Mouse (Mus musculus) adrenal gland, adult 2 months (tissue): ENCODE measurements around the gene Trim2. TPM values are rescaled to one million over a fixed set of nuclear protein-coding genes. Genes with fewer than 3 reads are reported as not detected.

Source experiments
- DNase-seq: peaks from one replicate; pipeline ENCODE4 v3.0.0; 2021
- polyA plus RNA-seq: library from polyadenylated mRNA; depleted of rRNA; stranded (reverse); fragments of >200 nt; gene quantifications from 2 replicates; pipeline ENCODE4 v1.2.3, GENCODE M21; 2012
- total RNA-seq, 2 experiments: library from RNA; stranded (reverse); gene quantifications; 2 replicates each; pipeline ENCODE4 v1.2.3; 2021

Trim2 gene
- total and polyA plus RNA-seq, 3 experiments: 34.1 to 125 (median 115) TPM

DNA sequence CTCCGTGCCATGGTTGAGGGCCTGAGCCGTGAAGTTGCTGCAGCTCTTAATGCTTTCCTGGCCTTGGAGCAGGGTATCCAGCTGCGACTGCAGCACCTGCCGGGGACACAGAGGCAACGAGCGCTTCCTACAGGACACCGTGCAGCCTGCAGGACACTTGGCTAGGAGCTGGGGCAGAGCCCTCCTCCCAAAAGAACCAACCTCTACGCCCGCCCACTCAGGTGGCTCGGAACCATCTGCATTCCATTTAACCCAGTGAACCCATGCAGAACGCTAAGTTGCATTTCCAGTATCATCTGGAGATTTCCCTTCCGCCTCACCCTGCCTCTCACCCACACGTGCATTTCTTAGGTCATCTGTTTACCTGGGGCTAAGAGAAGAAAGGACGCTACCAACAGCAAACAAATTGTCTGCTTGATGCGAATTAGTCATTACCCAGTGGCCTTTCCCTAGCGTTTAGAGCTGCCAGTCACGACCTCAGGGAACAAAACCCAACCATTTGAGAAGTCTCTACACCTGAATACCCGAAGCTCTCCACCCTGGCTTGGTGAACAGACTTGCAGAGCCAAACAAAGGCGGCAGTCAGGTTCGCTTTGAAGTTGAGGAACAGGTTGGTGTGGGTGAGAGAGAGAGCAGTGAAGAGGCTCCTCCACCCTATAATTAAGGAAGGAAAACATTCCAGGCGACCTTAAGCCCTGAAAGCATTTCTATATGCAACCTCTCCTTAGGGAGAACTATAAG is 115.4 kb downstream of the Trim2 start:
- DNase-seq: no peak

DNA sequence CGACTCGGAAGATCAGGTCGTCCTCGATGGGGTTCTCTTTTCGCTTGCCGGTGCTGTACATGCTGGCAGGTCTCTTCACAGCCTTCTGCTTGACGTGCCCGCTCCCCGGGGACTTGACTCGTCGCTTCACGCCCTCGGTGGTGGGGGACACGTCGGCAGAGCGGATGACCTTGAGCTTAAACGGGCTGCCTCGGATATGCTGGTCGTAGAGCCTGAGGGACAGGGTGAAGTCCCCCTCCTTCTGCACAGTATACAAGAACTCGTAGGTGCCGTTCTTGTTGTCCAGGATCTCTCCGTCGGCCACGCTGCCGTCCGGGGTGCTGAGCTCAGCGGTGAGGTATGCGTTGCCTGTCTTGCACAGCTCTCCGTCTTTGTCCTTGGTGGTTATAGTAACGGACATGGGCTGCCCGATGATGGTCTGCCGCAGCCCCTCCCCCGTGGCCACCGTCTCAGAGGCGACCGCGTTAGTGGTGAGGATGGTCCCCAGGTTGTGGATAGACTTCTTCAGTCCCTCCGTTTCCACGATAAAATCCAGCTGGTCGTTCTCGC is 116.1 kb downstream of the Trim2 start:
- peak; percentile 78 for DNase-seq

DNA sequence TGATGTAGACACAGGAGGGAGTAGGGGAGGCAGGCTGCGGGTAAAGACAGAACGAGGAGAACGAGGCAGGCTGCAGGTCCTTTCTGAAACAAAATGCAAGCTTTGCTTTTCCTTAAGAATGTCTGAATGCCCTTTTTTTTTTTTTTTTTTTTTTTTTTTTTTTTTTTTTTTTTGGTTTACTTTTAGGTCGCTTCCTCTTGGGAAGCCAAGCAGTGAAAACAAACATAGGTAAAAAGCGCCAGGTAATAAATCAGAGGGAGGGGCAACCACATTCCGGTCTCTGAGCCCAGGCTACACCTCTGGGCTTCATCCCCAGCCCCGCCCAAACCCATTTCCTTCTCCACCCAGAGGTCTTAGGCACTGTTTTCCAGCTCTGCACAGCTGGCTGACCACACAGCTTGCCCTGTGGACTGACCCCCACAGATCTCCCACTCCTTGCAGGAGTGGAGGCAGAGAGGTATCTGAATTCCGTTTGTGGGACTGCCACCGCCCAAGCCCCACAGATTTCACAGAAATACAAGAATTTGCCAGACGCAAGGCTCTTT is 117.0 kb downstream of the Trim2 start:
- no peak for DNase-seq

DNA sequence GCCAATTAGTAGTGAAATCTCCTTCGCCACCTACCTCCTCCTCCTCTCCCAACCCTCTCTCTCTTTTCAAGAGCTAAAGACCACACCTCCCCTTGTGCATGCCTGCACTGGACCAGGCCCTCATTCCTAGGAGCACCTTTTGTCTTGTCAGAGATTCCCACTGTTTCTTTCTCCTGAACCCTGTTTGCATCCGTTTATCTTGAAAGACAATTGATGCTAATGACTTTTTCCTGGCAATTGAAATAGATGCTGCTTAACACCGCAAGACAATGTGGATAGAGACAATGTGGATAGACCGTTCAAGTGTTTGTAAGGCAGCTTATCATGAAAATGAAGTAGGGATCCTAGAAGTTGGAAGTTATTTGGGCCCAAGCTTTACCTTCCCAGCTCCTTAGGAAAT is 125.0 kb downstream of the Trim2 start:
- no peak for DNase-seq

DNA sequence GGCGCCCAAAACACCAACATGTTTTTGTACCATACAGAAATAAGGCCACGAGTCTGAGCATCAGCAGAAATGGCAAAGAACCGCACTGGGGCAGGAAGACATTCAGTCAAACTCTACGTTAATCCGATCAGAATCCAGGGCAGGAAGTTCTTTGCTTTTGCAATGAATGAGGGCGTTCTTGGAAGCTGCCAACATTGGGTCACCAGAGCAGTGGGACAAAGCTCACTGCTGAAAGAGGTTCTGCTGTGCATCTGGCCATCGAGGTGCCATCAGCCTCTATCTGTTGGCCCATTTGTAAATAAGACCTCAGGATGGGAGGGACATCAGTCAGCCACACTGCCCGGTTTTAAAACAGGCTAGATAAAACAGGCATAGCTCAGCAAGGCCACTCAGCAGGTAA is 125.6 kb downstream of the Trim2 start:
- DNase-seq: no peak

DNA sequence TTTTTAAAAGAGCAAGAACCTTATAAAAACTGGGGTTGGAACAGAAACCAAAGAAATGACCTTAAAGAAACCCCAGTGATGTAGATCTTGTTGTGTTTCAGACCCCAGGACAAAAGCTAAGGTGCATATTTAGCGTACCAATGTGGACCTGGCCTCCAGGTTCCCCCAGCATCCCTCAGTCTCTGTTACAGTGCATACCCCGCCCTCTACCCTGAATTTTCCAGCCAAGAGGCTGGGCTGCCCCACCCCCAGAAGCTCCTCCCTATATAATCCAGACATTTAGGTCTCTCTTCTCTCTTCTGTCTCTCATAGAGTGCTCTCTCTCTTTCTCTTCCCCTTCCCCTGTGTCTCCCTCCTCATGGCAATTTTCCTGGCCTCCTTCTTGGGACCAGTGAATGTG is 126.4 kb downstream of the Trim2 start:
- no peak for DNase-seq

DNA sequence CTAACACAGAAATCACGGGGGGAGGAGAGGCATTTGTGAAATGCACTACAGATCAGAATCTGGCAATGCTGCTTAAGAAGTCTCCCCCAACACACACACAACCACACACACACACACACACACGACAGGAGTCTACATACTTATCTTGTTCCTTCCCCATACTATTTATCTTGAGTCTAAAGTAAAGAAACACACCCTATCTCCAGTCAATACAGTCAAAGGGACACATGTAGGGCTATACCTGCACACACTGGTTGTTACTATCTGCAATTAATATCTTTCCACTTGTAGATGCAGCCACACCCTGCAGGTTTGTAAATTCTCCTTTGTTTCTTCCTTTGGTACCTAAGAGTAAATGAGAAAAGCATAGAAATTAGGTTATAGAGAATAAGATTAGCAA is 128.8 kb downstream of the Trim2 start:
- no peak for DNase-seq

DNA sequence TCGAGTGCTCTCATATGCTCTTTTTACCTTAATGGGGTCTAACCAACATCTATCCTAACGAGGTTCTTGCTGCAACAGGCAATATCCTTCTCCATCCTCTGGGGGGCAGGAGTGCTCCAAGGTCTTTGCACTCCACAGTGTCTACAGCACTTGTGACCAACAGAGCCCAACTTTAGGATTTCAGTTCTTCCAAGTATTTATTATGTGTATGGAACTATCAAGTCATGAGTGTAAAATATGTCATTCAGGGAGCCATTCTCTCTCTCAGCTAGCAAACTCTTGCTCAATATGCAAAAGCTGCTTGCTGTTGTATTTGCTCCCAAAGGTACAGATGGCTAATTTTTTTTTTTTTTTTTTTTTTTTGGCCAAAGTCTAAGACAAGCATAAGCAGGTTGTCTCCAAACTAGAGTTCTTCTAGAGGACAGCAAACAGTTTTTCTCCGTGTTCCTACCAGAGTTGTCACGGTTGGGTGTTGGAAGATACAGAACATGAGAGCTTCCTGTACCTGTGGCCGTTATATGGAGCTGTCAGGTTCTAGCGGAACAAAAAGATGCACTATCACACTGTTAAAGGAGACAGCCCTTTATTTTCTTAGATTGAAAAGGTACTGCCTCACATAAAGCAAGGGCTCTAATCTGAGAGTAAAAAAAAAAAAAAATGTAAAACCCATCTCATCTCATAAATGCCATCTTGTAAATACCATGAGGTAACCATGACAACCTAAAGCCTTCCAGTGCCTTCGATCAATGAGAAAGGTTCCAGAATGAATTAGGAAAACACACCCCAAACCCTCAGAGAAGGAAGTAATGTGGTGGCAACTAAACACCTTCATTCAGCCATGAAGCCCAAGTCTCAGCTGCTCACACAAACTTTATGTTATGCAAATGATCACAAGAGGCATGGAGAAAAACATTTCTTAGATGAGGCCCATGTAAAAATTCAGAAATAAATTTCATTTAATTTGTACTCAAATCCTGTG is 131.1 kb downstream of the Trim2 start:
- DNase-seq: peak; percentile 75

DNA sequence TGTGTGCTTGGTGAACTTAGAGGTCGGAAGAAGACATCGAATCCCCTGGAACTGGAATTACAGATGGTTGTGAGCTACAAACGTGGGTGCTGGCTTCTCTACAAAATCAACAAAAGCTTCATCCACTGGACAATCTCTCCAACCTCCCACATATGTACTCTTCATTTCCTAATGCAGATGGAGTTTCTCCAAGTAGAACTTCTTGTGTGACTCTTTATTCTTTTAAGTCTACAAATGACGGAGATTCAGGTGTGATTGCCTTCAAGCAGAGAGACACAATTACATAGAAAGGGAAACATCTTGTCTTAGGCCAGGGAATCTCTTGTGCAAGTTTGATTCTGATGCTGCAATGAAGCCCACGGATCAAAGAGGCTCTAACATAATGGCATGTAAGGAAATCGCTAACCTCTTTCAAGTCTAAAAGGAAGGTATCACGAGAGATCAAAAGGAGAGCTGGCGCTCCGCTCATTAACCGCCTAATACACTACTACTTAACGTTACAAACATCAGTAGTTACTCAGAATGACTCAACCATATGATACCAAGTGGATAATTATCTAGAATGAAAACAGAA is 133.0 kb downstream of the Trim2 start, which contains the start of gene Gm6525:
TSS of gene Gm6525 (plus strand) at position 524 of the 574 bp plus-strand sequence.
- no peak for DNase-seq

DNA sequence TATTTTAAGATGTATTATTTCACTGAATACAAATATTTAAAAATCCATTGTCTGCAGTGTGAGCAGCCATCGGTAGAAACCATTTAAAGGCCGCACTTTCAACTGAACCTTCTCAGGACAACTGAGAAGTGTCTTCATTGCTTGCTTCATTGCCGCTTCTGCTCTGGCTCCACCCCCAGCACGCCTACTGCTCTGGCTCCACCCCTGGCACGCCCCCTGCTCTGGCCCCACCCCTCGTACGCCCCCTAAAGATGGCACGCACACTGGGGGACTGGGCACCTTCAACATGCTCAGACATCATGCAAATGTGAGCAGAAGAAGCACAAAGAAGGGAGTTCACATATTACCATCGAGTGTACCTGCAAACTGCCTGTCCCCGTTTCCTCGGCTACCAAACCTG is 134.3 kb downstream of the Trim2 start:
- no peak for DNase-seq

DNA sequence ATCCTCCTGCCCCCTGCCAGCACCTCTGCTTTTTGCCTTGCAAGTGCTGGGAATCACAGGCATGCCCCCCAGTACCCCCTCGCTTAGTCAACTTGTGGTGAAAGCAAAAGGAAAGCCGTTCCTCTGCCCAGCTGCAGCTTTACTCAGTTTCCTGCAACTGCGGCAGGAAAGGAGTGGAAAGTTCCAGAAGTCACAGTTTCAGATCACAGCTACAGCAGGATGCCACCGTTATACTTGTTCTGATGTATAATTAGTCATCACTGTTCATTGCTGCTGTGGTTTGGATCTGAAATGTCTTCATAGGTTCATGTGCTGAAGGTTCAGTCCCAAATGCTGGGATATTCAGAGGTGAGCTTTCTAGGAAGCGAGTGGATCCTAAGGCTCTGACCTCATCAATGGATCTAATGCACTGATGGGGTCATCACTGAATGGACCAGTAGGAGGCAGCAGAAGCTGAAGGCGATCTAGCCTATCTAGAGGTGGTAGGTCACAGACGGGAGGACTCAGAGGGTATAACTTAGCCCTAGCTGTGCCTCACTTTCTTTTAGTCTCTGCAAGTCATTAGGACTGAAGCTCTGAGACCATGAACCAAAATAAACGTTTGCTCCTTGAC is 137.2 kb downstream of the Trim2 start:
- DNase-seq: no peak

DNA sequence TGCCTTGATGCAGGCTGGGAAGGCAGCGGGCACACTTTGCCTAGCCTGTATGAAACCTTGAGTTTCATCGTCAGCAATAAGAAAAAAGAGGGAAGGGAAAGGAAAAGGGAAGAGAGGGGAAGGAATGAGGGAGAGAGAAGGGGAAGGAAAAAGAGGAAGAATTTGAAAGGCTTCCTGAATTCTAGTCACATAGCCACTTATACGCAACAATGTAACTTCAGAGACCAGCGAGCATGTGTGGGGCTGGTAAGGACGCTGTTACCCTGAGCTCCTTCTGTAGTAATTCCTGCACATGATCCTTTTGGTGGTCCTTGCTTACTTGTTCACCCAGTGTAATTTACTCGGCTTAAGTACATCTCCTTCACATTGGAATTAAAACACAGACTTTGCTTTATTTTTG is 137.7 kb downstream of the Trim2 start:
- DNase-seq: no peak

DNA sequence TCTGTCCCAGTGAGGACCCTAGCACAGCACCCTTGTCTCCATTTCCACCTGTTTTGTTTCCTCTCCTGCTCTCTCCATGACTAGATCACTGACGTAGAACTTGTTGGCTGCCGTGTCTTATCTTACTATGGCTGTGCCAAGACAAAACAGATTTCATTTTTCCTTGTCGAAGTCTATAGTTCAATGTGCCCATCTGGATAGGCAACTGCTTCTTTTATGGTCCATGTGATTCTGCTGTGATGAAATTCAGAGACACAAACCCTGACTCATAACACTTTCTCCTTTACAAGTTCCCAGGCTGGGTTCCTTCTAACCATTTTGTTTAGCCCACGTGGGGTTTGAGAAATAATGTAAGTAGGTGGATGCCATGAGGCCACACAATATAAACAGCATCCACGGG is 140.6 kb downstream of the Trim2 start:
- DNase-seq: no peak

DNA sequence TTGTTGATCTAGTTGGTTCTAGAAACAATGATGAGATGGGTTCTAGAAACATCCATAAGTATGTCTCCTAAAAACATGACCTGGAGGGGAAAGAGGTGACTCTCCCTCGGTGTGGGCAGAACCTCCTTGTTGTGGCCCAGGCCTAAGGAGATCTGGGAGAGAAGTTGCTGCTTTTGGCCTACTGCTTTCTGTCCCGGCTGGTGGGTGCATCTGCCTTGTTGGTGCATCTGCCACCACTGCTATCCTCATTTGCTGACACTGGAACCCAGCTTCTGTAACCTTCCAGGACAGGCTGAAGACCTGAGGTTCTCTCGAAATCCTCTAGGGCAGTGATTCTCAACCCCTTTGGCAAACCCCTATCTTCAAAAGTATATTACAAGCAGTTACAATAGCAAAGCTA is 141.3 kb downstream of the Trim2 start:
- DNase-seq: no peak

DNA sequence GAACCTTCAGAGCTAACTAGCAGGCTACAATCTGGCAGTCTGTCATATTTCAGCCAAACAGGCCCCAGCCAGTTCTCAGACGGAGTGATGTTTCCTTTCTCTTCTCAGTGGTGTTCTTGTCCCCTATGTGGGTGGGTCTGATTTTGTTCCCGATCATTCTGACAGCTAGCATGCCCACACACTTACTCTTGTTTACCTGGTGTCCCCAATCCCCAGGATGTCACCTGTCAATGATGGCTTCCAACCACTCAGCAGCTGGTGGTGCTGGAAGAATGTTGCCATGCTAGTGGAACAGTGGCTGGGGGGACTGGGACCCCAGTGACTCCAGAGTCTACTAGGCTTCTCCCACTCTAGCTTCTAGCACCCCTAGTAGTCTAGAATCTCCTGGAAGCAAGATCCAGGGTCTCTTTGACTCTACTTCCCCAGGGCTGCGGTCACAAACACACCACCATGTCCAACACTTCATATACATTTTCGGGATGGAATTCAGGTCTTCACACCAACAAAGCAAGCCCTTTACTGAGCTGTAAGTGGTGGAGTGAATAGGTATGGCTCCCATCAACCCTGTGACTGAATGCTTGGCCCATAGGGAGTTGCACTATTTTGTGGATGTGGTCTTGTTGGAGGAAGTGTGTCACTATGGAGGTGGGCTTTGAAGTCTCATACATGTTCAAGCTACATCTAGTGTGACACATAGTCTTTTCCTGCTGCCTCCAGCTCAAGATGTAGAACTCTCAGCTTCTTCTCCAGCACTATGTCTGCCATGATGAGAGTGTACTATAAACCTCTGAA is 148.9 kb downstream of the Trim2 start:
- DNase-seq: no peak

DNA sequence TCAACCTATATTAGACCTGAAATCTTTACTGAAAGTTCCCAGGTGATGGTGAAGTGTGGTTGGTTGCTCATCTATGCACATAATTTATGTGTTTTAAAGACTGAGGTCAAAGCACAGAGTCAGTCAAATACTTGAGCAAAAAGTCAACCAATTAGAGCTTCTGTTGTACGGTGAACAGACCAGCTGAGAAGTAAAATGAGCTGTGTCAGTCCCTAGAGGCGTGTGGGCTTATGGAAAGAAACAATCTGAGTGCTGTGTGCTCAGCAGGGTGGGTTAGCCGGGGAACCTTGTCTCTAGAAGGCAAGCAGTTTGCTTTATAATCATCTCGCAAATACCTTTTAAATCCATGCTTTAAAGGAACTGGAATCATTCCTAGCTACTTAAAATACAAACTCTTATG is 149.7 kb downstream of the Trim2 start:
- DNase-seq: no peak

DNA sequence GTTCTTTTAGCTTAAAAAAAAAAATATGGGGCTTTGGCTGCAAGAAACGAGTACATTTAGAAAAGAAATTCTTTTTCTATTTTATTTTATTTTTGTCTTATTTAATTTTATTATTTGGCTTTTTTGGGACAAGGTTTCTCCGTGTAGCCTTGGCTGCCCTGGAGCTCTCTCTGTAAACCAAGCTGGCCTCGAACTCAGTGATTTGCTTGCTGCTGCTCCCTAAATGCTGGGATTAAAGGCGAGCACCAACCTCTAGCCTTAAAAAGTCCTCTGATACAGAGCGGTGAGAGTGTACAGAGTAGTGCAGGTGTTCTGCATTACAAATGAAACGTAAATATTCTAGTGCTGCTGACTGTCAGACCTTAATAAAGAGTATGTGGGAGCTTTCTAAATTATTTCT is 150.6 kb downstream of the Trim2 start:
- no peak for DNase-seq

DNA sequence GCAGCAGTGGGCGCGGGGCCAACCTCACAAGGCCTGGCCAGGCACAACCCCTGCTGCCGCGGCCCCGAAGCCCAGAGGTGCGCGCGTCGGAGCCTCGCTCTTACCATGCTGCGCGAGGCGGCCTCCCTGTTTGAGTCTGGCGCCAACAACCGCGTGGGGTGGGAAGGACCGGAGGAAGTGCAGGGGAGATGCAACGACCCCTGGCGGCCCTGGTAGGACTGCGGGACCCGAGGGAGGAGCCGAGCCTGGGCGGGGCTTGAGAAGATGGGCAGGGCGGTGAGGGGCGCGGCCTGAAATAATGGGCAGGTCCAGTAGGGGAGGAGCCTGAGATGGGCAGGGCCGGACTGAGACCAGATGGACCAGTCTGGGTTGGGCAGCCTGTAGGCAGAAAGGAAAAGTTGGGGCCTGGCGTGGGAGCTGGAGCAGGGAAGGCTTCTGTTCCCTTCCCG is 151.1 kb downstream of the Trim2 start, which contains the start of gene Mnd1:
TSS of gene Mnd1 (minus strand) at position 229 of the 449 bp plus-strand sequence.
- peak; percentile 99 for DNase-seq

DNA sequence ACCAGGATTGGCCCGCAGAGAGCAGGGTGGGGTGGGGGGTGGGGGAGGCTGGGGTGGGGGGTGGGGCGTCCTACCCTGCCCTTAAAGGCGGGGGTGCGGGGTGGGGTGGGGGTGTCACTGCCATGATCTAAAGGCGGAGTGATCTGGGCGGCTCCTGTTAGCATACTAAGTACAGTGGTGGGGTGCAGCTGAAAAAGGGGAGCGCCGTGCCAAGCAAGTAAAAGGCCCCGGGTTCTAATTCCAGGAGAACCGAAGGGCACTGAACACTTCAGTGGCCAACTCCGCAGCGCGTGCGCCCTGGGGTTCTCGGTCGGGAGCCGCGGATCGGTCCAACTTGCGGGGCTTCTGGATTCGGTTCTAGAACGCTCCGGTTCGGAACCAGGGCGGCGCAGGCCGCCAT is 151.5 kb downstream of the Trim2 start:
- no peak for DNase-seq

DNA sequence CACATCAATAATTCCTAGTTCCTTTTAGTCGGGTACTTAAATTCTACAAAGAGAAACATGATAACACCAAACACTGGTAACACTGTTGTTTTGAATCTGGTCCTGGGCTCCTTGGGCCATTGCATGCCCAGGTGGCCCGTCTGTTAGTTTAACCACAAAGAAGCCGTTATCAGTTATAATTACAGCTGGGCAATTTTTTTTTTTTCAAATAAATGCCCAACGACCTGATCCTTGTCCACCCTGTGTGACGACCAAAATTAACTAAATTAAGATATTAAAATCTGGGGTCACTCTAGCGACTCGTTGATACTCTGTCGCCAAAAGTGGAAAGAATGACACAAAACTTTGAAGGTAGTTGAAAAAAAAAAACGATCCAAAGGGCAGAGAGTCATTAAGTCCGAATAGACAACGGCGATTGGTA is 151.9 kb downstream of the Trim2 start:
- no peak for DNase-seq

DNA sequence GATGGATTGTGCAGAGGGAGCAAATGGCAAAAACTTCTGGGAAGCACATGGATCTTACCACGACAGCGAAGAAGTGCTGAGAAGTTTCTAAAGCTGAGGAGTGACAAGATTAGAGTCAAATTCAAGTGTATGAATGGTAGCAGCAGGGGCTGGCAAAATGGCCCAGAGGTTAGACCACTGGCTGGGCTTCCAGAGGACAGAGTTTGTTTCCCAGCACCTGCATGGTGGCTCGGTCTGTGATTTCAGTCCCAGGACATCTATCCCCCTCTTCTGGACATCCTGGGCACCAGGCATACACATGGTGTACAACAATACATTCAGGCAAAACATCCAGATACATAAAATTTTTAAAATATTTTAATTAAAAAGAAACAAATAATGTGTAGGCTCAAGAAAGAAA is 156.8 kb downstream of the Trim2 start:
- DNase-seq: no peak
